Mouse (Mus musculus) intestine, embryonic 16.5 days (tissue): ENCODE measurements around the gene Ksr2. TPM values are rescaled to one million over a fixed set of nuclear protein-coding genes. Genes with fewer than 3 reads are reported as not detected.

Source experiments
- ATAC-seq: fragments of 200-750 bp; cut with Nextera tagmentation; 2 replicates; pipeline ENCODE4 v1.8.0; 2017; ENCODE audit warnings: moderate TSS enrichment, moderate library complexity
- H3K27ac ChIP-seq: fragments of 300-500 bp; sonication (generic); 2 replicates; pipeline ENCODE4 v1.5.1; 2014; ENCODE audit warnings: mild to moderate bottlenecking, low read length
- H3K27me3 ChIP-seq: fragments of 300-500 bp; sonication (generic); replicated peaks from 2 replicates; pipeline ENCODE4 v1.6.1; 2014; ENCODE audit warnings: low read length, control low read depth, mixed read lengths; ENCODE audit not compliant: control insufficient read depth, insufficient read depth
- H3K36me3 ChIP-seq: fragments of 300-500 bp; sonication (generic); 2 replicates; pipeline ENCODE4 v1.6.1; 2014; ENCODE audit warnings: low read length, control low read depth; ENCODE audit not compliant: control insufficient read depth, insufficient read depth
- H3K4me1 ChIP-seq: fragments of 300-500 bp; sonication (generic); 2 replicates; pipeline ENCODE4 v1.6.1; 2014; ENCODE audit warnings: low read length, control low read depth, mixed read lengths; ENCODE audit not compliant: control insufficient read depth, insufficient read depth
- H3K4me2 ChIP-seq: fragments of 300-500 bp; sonication (generic); 2 replicates; pipeline ENCODE4 v1.6.1; 2014; ENCODE audit warnings: low read depth, low read length, control low read depth
- H3K4me3 ChIP-seq: fragments of 300-500 bp; sonication (generic); 2 replicates; pipeline ENCODE4 v1.5.1; 2014; ENCODE audit warnings: mild to moderate bottlenecking, low read length
- H3K9ac ChIP-seq: fragments of 300-500 bp; sonication (generic); 2 replicates; pipeline ENCODE4 v1.6.1; 2014; ENCODE audit warnings: low read depth, low read length
- H3K9me3 ChIP-seq: fragments of 300-500 bp; sonication (generic); 2 replicates; pipeline ENCODE4 v1.6.1; 2016; ENCODE audit warnings: low read length, control low read depth; ENCODE audit not compliant: control insufficient read depth
- WGBS: fragments of 180-500 bp; shearing (Covaris S2); extraction: QIAGEN DNeasy Blood & Tissue Kit; methylation state at CpG from one replicate; pipeline ENCODE4 v1.1.7; 2014; 5-methylcytosine and 5-hydroxymethylcytosine counted together
- polyA plus RNA-seq: library from polyadenylated mRNA; unstranded; fragments of >200 nt; fragmentation: Nextera tagmentation; extraction: Ambion mirVana; gene quantifications from 2 replicates; pipeline ENCODE4 v1.2.1, GENCODE M21; 2015

Gene Ksr2
- polyA plus RNA-seq, 1 experiment from 2014 or later = 0.20 TPM

DNA sequence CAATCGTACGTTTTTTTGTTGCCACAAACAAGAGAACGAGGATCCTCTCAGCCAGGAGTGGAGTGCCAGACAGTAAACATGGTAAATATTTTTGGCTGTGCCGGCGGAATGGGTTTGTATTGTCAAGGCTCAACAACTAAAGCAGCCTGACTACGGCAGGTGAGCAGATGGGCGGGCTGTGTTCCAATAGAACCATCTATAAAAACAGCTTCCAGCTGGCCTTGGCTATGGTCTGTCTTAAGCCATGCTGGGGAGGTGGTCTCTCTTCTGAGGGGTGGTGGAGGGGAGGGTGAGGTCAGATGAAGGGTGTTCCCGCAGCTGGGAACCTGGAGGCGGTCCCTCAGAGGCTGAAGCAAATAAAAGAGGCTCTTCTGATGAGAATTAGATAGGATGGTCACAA is 142.8 kb downstream of the Ksr2 start:
- H3K4me3 ChIP-seq = no peak overlapping the region
- H3K9ac ChIP-seq = no peak overlapping the region
- no peaks in the 10 kb centered on the region for H3K36me3 ChIP-seq
- 67% methylated on average over 9 of the region's 9 CpGs for WGBS
- ATAC-seq = no peak
- H3K27ac ChIP-seq = no peak overlapping the region
- H3K9me3 ChIP-seq = no peaks in the 10 kb centered on the region
- H3K4me1 ChIP-seq = no peaks in the 10 kb centered on the region
- H3K4me2 ChIP-seq = no peak overlapping the region
- no peaks in the 10 kb centered on the region for H3K27me3 ChIP-seq

DNA sequence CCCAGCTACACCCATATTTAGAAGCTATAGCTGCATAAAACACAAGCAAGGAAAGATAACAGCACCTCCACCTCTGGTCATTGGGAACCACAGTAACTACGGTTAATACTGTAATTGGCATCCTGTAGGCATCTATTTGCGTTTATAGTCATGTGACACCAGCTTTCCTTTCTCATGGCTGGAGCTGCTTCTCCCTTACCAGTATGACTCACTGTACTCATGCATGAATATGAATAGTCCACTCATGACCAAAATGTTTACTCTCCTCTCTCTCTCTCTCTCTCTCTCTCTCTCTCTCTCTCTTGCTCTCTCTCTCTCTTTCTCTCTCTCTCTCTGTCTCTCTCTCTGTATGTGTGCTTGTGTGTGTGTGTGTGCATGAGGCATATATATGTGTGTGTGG is 147.3 kb downstream of the Ksr2 start:
- no peak overlapping the region for H3K9ac ChIP-seq
- no peaks in the 10 kb centered on the region for H3K4me1 ChIP-seq
- no peaks in the 10 kb centered on the region for H3K9me3 ChIP-seq
- 87% methylated on average over 2 of the region's 2 CpGs for WGBS
- H3K4me2 ChIP-seq = no peak overlapping the region
- no peak overlapping the region for H3K27ac ChIP-seq
- H3K27me3 ChIP-seq = no peaks in the 10 kb centered on the region
- no peak overlapping the region for H3K4me3 ChIP-seq
- H3K36me3 ChIP-seq = no peaks in the 10 kb centered on the region
- no peak for ATAC-seq

DNA sequence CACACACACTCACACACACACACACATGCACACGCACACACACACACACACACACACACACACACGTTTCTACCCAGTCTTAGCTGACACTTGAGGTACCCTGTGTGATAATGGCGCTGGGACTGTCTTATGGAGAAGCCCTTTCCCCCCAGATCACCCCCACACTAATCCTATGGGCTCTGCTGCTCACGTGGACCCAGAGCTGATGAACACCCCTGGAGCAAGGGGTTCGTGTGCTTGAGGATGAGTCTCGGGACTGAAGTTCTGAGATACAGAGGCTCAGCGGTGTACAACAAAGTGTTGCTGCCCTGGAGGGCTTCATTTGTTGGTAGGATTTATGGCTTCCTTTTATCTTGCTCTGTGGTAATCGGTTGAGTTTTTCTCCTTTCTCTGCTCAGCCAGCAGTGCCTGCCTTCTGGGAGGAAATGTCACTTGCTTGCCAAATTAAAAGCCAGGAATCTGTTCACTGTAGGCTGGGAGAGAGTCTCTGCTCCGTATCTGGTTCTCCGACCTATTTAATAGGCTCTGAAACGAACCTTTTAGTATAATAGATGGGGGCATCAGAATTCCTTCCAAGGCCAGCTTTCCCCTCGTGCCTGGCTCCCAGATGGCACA is 152.4 kb downstream of the Ksr2 start:
- Histone ChIP-seq H3K9ac (no peak overlapping the region), H3K27ac (no peak overlapping the region), H3K27me3 (no peaks in the 10 kb centered on the region), H3K4me2 (no peak overlapping the region), H3K4me1 (no peaks in the 10 kb centered on the region), H3K9me3 (no peaks in the 10 kb centered on the region), H3K4me3 (no peak overlapping the region), H3K36me3 (no peaks in the 10 kb centered on the region)
- 36% methylated on average over 12 of the region's 12 CpGs for WGBS
- no peak for ATAC-seq

DNA sequence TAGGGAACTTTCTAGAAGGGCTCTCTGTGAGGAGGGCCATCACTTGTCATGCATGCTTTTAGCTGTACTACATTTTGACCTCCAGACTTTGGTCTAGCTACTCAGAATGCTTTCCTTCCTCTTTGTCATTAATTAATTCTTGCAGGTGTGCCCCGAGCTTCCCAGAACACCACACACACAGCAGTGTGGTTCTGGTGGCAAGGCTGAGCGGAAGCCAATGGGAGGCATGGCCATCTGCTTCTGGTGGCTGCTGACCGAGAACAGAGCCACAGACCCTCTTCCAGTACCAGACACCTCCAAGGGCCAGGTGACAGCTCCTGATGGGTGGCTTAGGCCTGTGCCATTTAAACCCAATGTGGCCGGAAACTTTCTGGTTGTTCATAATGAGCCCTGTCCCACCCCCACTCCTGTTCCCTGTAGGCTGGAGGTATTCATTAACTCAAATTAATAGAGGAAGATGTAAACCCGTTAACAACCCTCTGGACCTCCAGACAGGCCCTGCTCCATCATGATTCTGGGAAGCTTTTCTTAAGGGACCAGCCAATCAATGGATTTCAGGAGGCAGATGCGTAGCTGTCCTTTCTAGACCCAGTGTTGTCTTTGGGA is 155.5 kb downstream of the Ksr2 start:
- no peaks in the 10 kb centered on the region for H3K9me3 ChIP-seq
- no peak for ATAC-seq
- H3K27me3 ChIP-seq = no peaks in the 10 kb centered on the region
- 67% methylated on average over 6 of the region's 6 CpGs for WGBS
- no peaks in the 10 kb centered on the region for H3K4me1 ChIP-seq
- no peak overlapping the region for H3K9ac ChIP-seq
- no peak overlapping the region for H3K4me2 ChIP-seq
- H3K27ac ChIP-seq = no peak overlapping the region
- H3K36me3 ChIP-seq = no peaks in the 10 kb centered on the region
- H3K4me3 ChIP-seq = no peak overlapping the region

DNA sequence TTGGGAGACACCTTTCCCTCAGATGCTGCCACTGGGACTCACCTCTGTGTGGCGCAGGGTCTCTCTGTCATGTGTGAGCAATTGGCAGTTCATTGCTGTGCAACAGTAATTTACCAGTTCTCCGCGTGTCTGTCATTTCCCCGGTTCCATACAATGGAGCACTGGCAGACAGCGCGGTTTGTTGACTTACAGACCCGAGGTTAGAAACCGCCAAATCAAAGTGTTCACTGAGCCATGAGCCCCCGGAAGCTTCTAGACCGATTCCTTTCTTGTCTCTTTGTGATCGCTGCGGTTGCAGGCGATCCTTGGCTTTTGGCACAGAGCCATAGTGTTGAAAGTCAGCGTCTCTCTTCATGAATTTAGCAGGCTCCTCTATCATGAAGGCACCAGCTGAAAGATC is 158.6 kb downstream of the Ksr2 start:
- no peaks in the 10 kb centered on the region for H3K9me3 ChIP-seq
- no peaks in the 10 kb centered on the region for H3K36me3 ChIP-seq
- H3K27ac ChIP-seq = no peak overlapping the region
- ATAC-seq = no peak
- no peak overlapping the region for H3K4me2 ChIP-seq
- no peaks in the 10 kb centered on the region for H3K4me1 ChIP-seq
- 76% methylated on average over 14 of the region's 14 CpGs for WGBS
- H3K27me3 ChIP-seq = no peaks in the 10 kb centered on the region
- H3K9ac ChIP-seq = no peak overlapping the region
- H3K4me3 ChIP-seq = no peak overlapping the region

DNA sequence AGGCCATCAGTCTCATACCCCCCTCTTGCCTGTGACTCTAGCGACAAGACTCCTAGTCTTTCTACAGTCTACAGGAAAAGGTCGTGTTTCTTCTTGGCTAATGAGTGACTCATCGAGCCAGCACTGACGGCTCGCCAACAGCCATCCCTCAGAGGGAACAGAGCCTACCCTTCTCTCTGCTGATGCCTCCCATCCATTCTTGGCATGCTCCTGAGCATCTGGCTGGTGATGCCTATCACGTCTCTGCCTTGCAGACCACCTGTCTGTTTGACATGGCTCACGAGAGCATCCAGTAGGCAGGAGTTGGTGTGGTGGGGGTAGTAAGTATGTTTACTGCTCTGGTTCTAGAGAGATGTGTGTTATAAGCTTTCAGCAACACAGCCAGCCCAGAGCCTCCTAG is 161.1 kb downstream of the Ksr2 start:
- no peaks in the 10 kb centered on the region for H3K9me3 ChIP-seq
- no peak overlapping the region for H3K9ac ChIP-seq
- no peak overlapping the region for H3K4me2 ChIP-seq
- ATAC-seq = no peak
- 57% methylated on average over 7 of the region's 7 CpGs for WGBS
- H3K27ac ChIP-seq = no peak overlapping the region
- no peaks in the 10 kb centered on the region for H3K27me3 ChIP-seq
- no peaks in the 10 kb centered on the region for H3K4me1 ChIP-seq
- H3K36me3 ChIP-seq = no peaks in the 10 kb centered on the region
- no peak overlapping the region for H3K4me3 ChIP-seq

DNA sequence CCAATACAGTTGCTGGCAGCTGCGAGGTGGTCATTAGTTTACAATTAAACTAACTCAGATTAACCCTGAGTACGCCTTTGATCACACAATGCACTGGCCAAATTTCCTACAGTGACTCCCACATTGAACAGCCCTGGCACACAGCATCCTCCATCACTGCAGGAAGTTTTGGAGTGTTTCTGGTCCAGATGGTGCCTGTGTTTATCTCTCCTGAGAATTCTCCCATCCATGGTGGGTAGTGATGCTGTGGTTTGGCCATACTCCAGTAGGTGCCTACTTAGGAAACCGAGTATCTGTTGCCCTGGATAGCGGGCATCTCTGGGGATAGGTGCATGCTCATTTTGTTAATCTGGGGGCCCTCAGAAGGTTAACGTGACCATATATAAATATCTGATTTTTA is 163.8 kb downstream of the Ksr2 start:
- 83% methylated on average over 5 of the region's 5 CpGs for WGBS
- H3K4me3 ChIP-seq = no peak overlapping the region

DNA sequence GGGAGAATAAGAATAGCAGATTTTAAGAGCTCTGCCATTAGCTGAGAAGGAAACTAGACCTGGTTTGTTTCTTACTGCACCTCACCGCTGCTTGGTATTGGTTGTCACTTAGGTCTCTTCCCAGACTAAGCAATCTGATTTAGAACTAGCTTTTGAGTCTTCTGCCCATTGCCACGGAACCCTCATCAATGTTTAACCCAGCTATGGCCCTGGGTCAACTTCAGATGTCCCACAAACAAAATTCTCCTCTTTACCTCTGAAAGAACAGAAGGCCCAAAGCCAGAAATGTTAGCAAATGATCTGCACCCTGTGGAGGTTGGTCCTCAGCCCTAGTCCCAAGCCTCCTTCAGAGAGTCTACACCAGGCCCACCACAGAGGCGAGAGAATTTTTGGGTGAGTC is 167.9 kb downstream of the Ksr2 start:
- H3K4me1 ChIP-seq = no peaks in the 10 kb centered on the region
- H3K27ac ChIP-seq = no peak overlapping the region
- H3K9me3 ChIP-seq = no peaks in the 10 kb centered on the region
- H3K4me2 ChIP-seq = no peak overlapping the region
- H3K4me3 ChIP-seq = no peak overlapping the region
- no peaks in the 10 kb centered on the region for H3K27me3 ChIP-seq
- no peaks in the 10 kb centered on the region for H3K36me3 ChIP-seq
- no peak for ATAC-seq
- WGBS = 73% methylated on average over 3 of the region's 3 CpGs
- no peak overlapping the region for H3K9ac ChIP-seq

More for the DNA sequence above, 163.8 kb downstream of the Ksr2 start:
- no peaks in the 10 kb centered on the region for H3K27me3 ChIP-seq
- no peaks in the 10 kb centered on the region for H3K4me1 ChIP-seq
- H3K27ac ChIP-seq = no peak overlapping the region
- no peak for ATAC-seq
- H3K9me3 ChIP-seq = no peaks in the 10 kb centered on the region
- H3K9ac ChIP-seq = no peak overlapping the region
- H3K4me2 ChIP-seq = no peak overlapping the region
- no peaks in the 10 kb centered on the region for H3K36me3 ChIP-seq

DNA sequence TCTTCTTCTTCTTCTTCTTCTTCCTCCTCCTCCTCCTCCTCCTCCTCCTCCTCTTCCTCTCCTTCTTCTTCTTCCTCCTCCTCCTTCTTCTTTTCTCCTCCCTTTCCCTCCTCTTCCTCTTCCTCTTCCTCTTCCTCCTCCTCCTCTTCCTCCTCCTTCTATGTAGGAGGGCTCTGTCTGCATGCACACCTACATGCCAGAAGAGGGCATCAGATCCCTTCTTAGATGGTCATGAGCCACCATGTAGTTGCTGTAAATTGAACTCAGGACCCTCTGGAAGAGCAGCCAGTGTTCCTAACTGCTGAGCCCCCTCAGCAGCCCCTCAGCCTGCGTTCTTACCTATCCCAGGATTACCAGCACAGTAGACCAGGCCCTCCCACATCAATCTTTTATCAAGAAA is 170.6 kb downstream of the Ksr2 start:
- 50% methylated on average over 1 of the region's 1 CpGs for whole genome bisulfite sequencing
- no peak overlapping the region for H3K27ac ChIP-seq
- H3K9ac ChIP-seq = no peak overlapping the region
- H3K4me1 ChIP-seq = no peaks in the 10 kb centered on the region
- H3K4me2 ChIP-seq = no peak overlapping the region
- H3K9me3 ChIP-seq = no peaks in the 10 kb centered on the region
- ATAC-seq = no peak
- no peak overlapping the region for H3K4me3 ChIP-seq
- no peaks in the 10 kb centered on the region for H3K27me3 ChIP-seq
- no peaks in the 10 kb centered on the region for H3K36me3 ChIP-seq

DNA sequence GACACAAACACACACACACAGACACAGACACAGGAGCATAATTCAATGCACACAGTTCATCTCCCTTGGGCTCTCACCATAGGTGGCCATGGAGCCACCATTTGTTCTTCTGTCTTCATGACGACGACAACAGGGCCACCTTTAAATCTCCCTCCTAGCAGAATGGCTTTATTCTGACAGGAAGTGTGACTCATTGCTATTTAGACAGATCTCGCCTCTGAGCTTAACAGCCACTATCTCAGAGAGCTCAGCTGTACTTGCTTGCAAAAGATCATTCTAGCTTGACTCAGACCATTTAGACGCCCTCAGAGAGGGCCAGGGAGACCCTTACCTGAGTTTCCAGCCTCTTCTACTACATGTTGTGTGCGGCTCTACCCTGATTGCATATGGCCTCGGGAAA is 175.5 kb downstream of the Ksr2 start:
- H3K27ac ChIP-seq = no peak overlapping the region
- no peaks in the 10 kb centered on the region for H3K9me3 ChIP-seq
- no peaks in the 10 kb centered on the region for H3K36me3 ChIP-seq
- H3K27me3 ChIP-seq = no peaks in the 10 kb centered on the region
- 56% methylated on average over 6 of the region's 6 CpGs for WGBS
- no peak overlapping the region for H3K9ac ChIP-seq
- H3K4me1 ChIP-seq = no peaks in the 10 kb centered on the region
- no peak overlapping the region for H3K4me3 ChIP-seq
- no peak overlapping the region for H3K4me2 ChIP-seq
- ATAC-seq = no peak
